Mouse (Mus musculus): ENCODE data around the gene Slc10a7. TPM values are rescaled to one million over a fixed set of nuclear protein-coding genes. Genes with fewer than 3 reads are reported as not detected.

Gene Slc10a7
- polyA plus RNA-seq, 1 experiment from 2014 or later, result 8.6 TPM

GRCm38 (mm10) chr8:78732410-78732809 is 223.3 kb downstream of the Slc10a7 start:
- no peak overlapping the region for H3K9ac ChIP-seq (ENCODE audit: low read depth, low read length)
- ATAC-seq (replicated peaks; ENCODE audit: low FRiP score, low read depth), result peak; percentile 35
- no peaks in the 10 kb centered on the region for H3K9me3 ChIP-seq (replicated peaks; ENCODE audit: low read length)
- H3K27me3 ChIP-seq (ENCODE audit: insufficient read depth, low read length), result no peaks in the 10 kb centered on the region
- no peak overlapping the region for H3K4me2 ChIP-seq (ENCODE audit: low read length)
- no peak overlapping the region for H3K4me3 ChIP-seq (replicated peaks; ENCODE audit: low read depth, low read length)
- no peak overlapping the region for H3K27ac ChIP-seq
- TF ChIP-seq CTCF (IDR thresholded peaks at IDR 0.05; ENCODE audit: low read depth), result no peak
- no peaks in the 10 kb centered on the region for H3K4me1 ChIP-seq (replicated peaks; ENCODE audit: insufficient read depth, low read length)
- peaks cover 14% of the 10 kb centered on the region for H3K36me3 ChIP-seq (ENCODE audit: insufficient read depth, low read length)
- peak; percentile 36 for DNase-seq (ENCODE audit: low spot score)
- 35% methylated on average over 7 of the region's 7 CpGs for WGBS

DNA sequence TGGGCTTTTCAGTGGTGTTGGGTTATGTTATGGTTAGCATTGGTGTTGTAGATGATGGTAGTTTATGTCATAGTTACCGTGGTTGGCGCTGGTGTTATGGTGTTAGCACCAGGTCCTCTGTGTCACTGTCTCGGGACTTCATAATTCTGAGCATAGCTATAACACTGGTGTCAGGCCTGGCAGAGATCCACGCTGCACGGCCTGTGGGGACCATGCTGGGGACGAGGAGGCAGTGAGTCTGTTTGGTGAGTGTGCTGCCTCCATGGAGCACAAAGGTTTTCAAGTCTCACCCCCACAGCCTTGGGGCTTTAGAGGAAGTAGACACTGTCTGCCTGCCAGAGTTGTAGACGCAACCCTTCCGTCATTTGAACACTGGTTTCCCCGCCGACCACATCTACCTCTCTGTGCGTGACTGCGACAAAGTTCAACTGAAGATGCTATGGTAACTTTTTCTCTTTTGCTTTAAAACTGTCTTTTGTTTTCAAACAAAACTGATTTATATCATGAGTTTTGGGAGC is 223.9 kb downstream of the Slc10a7 start:
- Histone ChIP-seq H3K4me1 (replicated peaks; ENCODE audit: insufficient read depth, low read length) (no peaks in the 10 kb centered on the region), H3K9ac (ENCODE audit: low read depth, low read length) (no peak overlapping the region), H3K4me2 (ENCODE audit: low read length) (no peak overlapping the region), H3K36me3 (ENCODE audit: insufficient read depth, low read length) (peaks cover 14% of the 10 kb centered on the region), H3K9me3 (replicated peaks; ENCODE audit: low read length) (no peaks in the 10 kb centered on the region), H3K27ac (no peak overlapping the region), H3K4me3 (replicated peaks; ENCODE audit: low read depth, low read length) (no peak overlapping the region), H3K27me3 (ENCODE audit: insufficient read depth, low read length) (no peaks in the 10 kb centered on the region)
- 75% methylated on average over 12 of the region's 12 CpGs for WGBS
- DNase-seq (ENCODE audit: low spot score) (no peak), ATAC-seq (replicated peaks; ENCODE audit: low FRiP score, low read depth) (no peak)
- TF ChIP-seq CTCF (IDR thresholded peaks at IDR 0.05; ENCODE audit: low read depth), result no peak

DNA sequence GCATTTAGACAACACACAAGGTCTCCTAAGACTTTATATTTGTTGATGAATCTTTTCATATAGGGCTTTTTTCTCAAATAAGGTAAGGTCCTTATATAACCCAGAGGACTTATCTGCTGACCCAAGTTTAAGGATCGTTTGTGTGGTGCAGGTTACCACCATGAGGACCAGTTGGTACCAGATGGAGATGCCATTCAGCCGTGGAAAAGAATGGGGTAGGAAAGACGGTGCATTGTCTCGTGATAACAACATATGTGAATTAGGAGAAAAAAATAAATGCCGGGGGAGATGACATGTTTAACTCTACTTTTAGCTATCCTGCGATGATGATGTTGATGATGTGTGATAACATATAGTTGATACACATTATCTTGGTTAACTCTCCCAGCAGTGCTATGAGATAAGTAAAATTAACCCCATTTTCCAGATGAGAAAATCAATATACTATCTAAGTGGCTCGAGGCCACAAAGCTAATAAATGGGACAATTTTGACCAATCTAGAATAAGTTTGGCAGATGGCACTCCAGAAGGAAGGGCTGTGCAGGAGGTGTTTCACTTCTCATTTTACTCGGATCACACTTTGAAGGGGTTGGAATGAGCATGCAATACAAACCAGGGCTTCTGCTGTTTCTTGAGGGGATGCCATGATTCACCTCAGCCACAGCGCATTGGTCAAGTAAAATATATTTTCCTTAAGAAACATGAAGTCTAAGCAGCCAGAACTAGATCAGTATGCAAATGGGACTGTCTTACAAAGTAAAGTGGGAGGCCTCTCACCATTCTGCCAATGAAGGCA is 225.8 kb downstream of the Slc10a7 start:
- no peak overlapping the region for H3K9ac ChIP-seq (ENCODE audit: low read depth, low read length)
- H3K4me3 ChIP-seq (replicated peaks; ENCODE audit: low read depth, low read length), result no peak overlapping the region
- peaks cover 14% of the 10 kb centered on the region for H3K36me3 ChIP-seq (ENCODE audit: insufficient read depth, low read length)
- H3K4me1 ChIP-seq (replicated peaks; ENCODE audit: insufficient read depth, low read length), result no peaks in the 10 kb centered on the region
- no peaks in the 10 kb centered on the region for H3K9me3 ChIP-seq (replicated peaks; ENCODE audit: low read length)
- TF ChIP-seq CTCF (IDR thresholded peaks at IDR 0.05; ENCODE audit: low read depth), result no peak
- no peak overlapping the region for H3K27ac ChIP-seq
- no peak overlapping the region for H3K4me2 ChIP-seq (ENCODE audit: low read length)
- no peaks in the 10 kb centered on the region for H3K27me3 ChIP-seq (ENCODE audit: insufficient read depth, low read length)
- 93% methylated on average over 9 of the region's 9 CpGs for WGBS
- ATAC-seq (replicated peaks; ENCODE audit: low FRiP score, low read depth), result no peak
- no peak for DNase-seq (ENCODE audit: low spot score)

GRCm38 (mm10) chr8:78738304-78738703 is 229.2 kb downstream of the Slc10a7 start:
- H3K4me1 ChIP-seq (replicated peaks; ENCODE audit: insufficient read depth, low read length), result peaks cover 20% of the 10 kb centered on the region
- no peak for TF ChIP-seq CTCF (IDR thresholded peaks at IDR 0.05; ENCODE audit: low read depth)
- WGBS, result 86% methylated on average over 4 of the region's 4 CpGs
- H3K36me3 ChIP-seq (ENCODE audit: insufficient read depth, low read length), result no peaks in the 10 kb centered on the region
- no peak overlapping the region for H3K4me3 ChIP-seq (replicated peaks; ENCODE audit: low read depth, low read length)
- H3K27me3 ChIP-seq (ENCODE audit: insufficient read depth, low read length), result no peaks in the 10 kb centered on the region
- DNase-seq (ENCODE audit: low spot score) (no peak), ATAC-seq (replicated peaks; ENCODE audit: low FRiP score, low read depth) (no peak)
- no peak overlapping the region for H3K27ac ChIP-seq
- H3K4me2 ChIP-seq (ENCODE audit: low read length), result no peak overlapping the region
- H3K9me3 ChIP-seq (replicated peaks; ENCODE audit: low read length), result no peaks in the 10 kb centered on the region
- no peak overlapping the region for H3K9ac ChIP-seq (ENCODE audit: low read depth, low read length)

DNA sequence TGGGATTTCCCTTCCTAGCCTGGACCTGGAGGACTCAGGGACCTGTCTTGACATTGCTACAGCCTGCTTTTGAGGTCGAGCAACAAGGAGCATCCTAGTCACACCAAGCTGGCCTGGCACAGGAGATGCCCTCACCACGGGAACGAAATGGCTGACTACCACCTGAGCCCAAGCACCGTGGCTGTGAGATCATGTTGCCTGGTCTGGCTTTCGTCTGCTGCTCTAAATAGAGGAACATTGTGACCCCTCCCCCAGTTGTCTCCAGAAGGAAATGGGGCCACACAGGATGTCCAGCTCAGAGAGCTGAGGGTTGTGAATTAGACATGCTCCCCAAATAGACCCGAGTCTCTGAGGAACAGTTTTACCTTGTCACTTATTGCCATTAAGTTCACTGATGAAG is 231.8 kb downstream of the Slc10a7 start:
- H3K9me3 ChIP-seq (replicated peaks; ENCODE audit: low read length), result no peaks in the 10 kb centered on the region
- H3K4me3 ChIP-seq (replicated peaks; ENCODE audit: low read depth, low read length), result no peak overlapping the region
- WGBS, result 25% methylated on average over 6 of the region's 6 CpGs
- ATAC-seq (replicated peaks; ENCODE audit: low FRiP score, low read depth), result no peak
- no peaks in the 10 kb centered on the region for H3K27me3 ChIP-seq (ENCODE audit: insufficient read depth, low read length)
- DNase-seq (ENCODE audit: low spot score), result peak; percentile 34
- H3K4me1 ChIP-seq (replicated peaks; ENCODE audit: insufficient read depth, low read length), result peaks cover 20% of the 10 kb centered on the region
- H3K4me2 ChIP-seq (ENCODE audit: low read length), result no peak overlapping the region
- no peaks in the 10 kb centered on the region for H3K36me3 ChIP-seq (ENCODE audit: insufficient read depth, low read length)
- H3K9ac ChIP-seq (ENCODE audit: low read depth, low read length), result no peak overlapping the region
- no peak for TF ChIP-seq CTCF (IDR thresholded peaks at IDR 0.05; ENCODE audit: low read depth)
- H3K27ac ChIP-seq, result peak overlapping the region; percentile 89

DNA sequence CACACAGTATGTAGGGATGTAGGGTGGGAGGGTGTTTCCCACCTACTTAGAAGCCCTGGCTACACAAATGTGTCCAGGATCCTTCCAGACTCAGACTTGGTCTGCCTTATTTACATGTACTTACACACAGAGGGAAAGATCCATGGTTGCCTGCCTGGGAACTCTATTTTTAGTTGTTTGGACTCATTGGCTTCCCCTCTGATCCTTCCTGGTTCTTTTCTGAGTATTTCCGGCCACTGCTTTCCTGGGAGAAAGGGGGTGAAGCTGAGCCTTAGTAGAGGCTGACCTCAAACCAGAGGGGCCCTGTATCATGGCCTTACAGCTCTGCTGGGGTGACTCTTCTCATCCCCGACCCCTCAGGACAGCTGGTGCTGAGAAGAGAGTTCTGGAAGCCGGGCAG is 232.3 kb downstream of the Slc10a7 start:
- no peaks in the 10 kb centered on the region for H3K36me3 ChIP-seq (ENCODE audit: insufficient read depth, low read length)
- H3K9me3 ChIP-seq (replicated peaks; ENCODE audit: low read length), result no peaks in the 10 kb centered on the region
- H3K27me3 ChIP-seq (ENCODE audit: insufficient read depth, low read length), result no peaks in the 10 kb centered on the region
- no peak overlapping the region for H3K4me3 ChIP-seq (replicated peaks; ENCODE audit: low read depth, low read length)
- 45% methylated on average over 3 of the region's 3 CpGs for WGBS
- ATAC-seq (replicated peaks; ENCODE audit: low FRiP score, low read depth) (no peak), DNase-seq (ENCODE audit: low spot score) (peak; percentile 37)
- peaks cover 20% of the 10 kb centered on the region for H3K4me1 ChIP-seq (replicated peaks; ENCODE audit: insufficient read depth, low read length)
- no peak overlapping the region for H3K9ac ChIP-seq (ENCODE audit: low read depth, low read length)
- peak overlapping the region; percentile 89 for H3K27ac ChIP-seq
- H3K4me2 ChIP-seq (ENCODE audit: low read length), result no peak overlapping the region
- no peak for TF ChIP-seq CTCF (IDR thresholded peaks at IDR 0.05; ENCODE audit: low read depth)
